Mouse (Mus musculus) spleen, adult 2 months (tissue): ENCODE results near the gene Hinfp.

Experiments used
- CTCF ChIP-seq: fragments of 200-500 bp; IDR thresholded peaks from 2 replicates; pipeline ENCODE4 v1.5.1; 2011; ENCODE audit warnings: mild to moderate bottlenecking, inconsistent platforms; ENCODE audit not compliant: insufficient read depth, insufficient read length, insufficient replicate concordance; ENCODE audit errors: extremely low read depth
- POLR2A ChIP-seq: fragments of 200-500 bp; IDR thresholded peaks from 2 replicates; pipeline ENCODE4 v1.6.1; 2011; ENCODE audit warnings: low read depth, low read length, inconsistent platforms

DNA sequence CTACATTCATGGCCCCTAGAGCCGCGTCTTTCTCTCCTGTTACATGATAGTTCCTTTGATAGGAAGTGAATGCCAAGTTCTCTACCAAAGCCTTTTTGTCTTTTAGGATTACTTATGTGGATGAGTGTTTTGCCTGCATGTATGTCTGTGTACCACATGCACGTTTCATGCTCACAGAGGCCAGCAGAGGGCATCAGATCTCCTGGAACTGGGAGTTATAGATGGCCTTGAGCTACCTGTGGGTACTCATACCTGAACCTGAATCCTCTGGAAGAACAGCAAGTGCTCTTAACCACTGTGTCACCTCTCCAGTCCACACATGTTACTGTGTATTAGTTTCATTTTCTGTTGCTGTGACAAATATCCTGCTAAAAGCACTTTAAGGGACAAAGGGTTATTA is 13.0 kb downstream of the Hinfp start:
- peak; percentile 52; the same call in 1 of the 2 replicates for TF ChIP-seq CTCF
- TF ChIP-seq POLR2A: no peak
